Mouse (Mus musculus) lung, postnatal 4 days (tissue): ENCODE measurements at regions not wholly inside any gene's neighbourhood (a gene's known extent, or its start where the extent isn't known, plus 50 kb on each side); places are given as distances from the start of the nearest gene placed in this dataset.
A peak's percentile ranks its signal among the peaks of the same experiment; 100 is the strongest.
"Not testable (repeated sequence)": the region's sequence is repeated elsewhere in the genome, so short reads cannot be mapped to it uniquely, and the experiment has no call there.

Experiments used
- DNase-seq, 2 experiments: peaks; one replicate each; pipeline ENCODE4 v3.0.0; 2021

- no peak for DNase-seq
Measured at GRCm38 (mm10) chr1:12574274-12574673, 1160.4 kb downstream of the A830018L16Rik start.

DNA sequence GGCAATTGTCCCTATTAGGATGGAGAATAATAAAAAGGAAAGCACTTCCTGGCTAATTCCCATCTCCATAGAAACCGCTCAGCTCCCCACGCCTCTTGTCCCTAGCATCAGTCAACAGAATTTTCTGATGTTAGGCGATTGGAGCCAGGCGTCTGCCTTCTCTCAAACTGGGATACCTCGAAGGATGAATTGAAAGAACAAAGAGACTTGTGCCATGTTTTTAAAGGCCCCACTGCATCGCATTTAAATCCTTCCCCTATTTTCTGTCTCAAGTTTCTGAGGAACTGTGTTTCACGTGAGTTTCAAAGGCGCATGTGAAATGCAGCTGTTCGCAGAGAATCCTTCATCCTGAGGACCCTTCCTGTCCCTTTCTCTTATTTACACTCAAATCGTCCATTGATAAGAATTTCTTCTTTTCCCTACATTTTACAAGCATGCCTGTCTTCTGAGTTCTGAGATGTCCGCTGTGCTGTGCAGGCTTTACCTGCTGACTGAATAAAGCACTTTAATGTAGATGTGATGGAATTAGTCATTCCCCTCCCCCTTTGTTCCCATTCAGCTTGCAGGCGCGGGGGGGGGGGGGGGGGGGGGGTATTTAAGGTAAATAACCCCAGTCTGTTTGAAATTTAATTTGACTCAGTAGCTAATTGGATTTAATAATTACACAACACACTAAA is 1163.3 kb downstream of the A830018L16Rik start:
- DNase-seq = no peak

DNA sequence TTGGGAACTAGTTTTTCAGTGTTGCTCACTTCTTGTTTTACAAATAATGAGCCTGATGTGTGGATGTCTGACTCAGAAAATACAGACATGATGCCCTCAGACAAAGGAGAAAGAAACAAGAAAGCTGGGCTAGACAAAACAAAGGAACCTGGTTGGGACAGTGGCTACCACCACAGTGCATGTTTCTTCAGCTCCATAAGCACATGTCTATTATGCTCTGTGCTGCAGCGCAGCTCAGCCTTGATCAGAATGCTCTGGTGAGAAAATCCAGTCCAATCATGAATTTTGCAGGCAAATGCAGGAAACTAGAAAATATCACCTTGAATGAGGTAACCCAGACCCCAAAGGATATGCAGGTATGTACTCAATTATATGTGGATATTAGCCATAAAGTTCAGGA is 1164.1 kb downstream of the A830018L16Rik start:
- DNase-seq = no peak

DNA sequence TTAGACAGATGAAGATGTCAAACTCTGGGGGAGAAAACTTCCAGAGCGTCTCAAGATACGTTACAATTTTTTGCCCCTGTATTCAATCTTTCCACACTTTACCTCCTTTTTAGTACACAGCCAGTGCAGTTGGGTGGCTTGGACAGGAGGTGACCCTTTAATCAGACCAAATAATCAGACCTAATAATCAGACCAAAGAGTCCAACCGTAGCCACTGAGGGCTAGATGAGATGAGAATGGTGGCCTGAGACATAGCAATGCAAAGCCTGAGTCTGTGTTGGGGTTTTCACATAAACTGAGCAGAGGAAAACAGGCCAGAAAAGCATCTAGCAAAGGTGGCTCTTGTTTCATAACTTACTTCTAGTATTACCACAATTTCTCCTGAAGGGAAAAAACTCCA is 1169.1 kb downstream of the A830018L16Rik start:
- DNase-seq = no peak

GRCm38 (mm10) chr1:12586981-12587380 is 1173.1 kb downstream of the A830018L16Rik start:
- DNase-seq = not testable (repeated sequence)

DNA sequence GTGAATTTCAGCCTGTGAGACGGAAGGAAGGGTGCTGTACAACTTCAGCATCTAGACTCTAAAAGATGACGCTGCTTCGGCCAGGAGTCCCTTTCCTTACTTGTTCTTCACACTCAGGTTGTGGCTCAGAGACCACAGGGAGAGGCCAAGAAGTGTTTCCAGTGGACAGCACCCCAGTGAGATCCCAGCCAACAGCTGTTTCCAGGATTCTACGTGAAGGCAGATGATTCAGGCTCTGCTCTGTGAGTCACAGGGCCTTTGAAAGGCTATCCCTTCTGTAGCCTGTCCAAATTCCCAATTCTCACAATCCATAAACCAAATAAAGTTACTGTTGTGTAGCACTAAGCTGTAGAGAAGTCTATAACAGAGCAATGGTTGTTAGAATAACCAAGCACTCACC is 1198.2 kb downstream of the A830018L16Rik start:
- DNase-seq = no peak

DNA sequence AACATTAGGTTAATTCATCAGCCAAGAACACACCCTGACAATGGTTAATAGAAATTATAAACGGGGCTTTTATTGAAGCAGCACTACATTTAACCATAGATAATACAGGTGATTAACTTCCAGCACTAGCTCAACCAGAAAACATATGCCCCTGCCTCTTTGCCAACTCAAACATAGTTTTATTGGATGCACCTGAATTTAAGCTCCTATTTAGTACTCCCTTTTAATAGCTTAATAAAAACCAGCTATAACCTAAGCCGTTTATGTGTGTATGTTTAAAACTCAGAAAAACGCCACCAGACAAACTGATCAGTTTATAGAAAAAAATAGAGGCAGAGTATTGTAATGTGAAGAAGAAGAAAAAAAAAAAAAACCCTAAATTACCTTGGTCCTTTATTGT is 1201.4 kb downstream of the A830018L16Rik start:
- no peak for DNase-seq

- DNase-seq = no peak
Measured at GRCm38 (mm10) chr1:12615733-12616481, 1202.0 kb downstream of the A830018L16Rik start.

GRCm38 (mm10) chr1:12619981-12620380 is 1206.1 kb downstream of the A830018L16Rik start:
- no peak for DNase-seq

GRCm38 (mm10) chr1:12620825-12621224 is 1206.9 kb downstream of the A830018L16Rik start:
- no peak for DNase-seq

GRCm38 (mm10) chr1:12623158-12623557 is 1209.3 kb downstream of the A830018L16Rik start:
- DNase-seq = no peak

DNA sequence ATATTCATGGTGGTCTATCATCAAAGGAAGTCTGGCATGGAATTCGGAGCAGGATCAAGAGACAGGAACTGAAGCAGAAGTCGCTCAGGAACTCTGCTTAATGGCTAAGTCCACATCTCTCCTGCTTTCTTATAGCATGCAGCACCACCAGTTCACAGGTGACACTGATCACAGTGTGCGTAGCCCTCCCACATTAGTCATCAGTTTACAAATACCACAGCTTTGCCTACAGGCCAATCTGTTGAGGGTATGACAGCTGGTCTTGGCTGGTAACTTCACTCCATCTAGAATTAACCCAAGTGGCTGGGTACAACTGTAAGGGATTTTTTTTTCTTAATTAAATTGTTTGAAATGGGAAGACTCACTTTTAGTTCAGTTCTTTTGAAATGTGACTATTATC is 1219.1 kb downstream of the A830018L16Rik start:
- DNase-seq = no peak

- no peak for DNase-seq
Measured at GRCm38 (mm10) chr1:12636326-12637147, 1222.6 kb downstream of the A830018L16Rik start.

DNA sequence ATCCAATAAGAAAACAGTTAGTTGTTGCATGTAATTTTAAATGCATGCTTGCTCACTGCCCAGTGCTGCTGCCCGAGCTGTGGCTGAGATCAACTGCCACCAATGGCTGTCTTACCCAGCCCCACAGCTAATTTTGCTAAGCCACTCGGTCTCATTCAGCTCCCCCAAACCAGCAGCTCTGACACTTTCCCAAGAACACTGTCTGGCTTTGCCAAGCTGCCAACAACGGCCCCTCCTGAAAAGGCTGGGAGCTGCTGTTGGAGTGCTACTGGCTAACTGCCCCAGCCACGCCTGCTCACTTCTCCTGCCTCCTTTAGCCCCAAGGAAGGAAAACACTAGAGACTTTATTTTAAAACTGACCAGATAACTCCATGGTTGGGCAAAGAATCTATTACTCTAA is 1227.1 kb downstream of the A830018L16Rik start:
- DNase-seq = peak in 1 of 2 experiments; percentile 33
